Mouse (Mus musculus): ENCODE measurements around the gene Fam151a. TPM values are rescaled to one million over a fixed set of nuclear protein-coding genes. Genes with fewer than 3 reads are reported as not detected.
"Not testable (repeated sequence)": the region's sequence is repeated elsewhere in the genome, so short reads cannot be mapped to it uniquely, and the experiment has no call there.

Fam151a gene
- not detected for total RNA-seq (2018; cell fraction: chromatin; rRNA removed)
- not detected for total RNA-seq (2018; cell fraction: cytosol; rRNA removed)
- not detected for total RNA-seq (2018; cell fraction: nucleus; rRNA removed)
- not detected in 3 replicates for polyA plus RNA-seq (2018)

DNA sequence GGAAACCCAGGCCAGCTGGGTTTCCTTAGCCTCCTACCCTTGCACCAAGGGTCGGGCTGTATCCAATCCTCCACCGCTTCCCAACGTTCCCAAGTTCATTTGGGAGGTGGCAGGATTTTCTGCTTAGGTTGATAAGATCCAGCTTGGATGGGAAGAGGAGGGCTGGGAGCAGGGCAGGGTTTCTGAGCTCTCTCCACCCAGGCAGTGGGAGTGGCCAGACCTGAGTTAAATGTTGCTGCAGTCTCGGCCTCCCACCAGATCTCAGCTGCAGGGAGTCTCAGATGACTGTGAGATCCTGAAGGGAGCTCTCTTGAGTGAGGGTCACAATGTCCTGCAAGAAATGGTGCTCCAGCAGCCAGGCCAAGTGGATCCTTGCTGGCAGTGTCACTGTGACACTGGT lies at the start of gene Fam151a:
Fam151a (plus strand) TSS at position 254 of the 400 bp plus-strand sequence.
- WGBS (ENCODE audit: missing documents): 91% methylated on average over 4 of the region's 4 CpGs
- Histone ChIP-seq H3K79me2 (ENCODE audit: inconsistent target) (no peaks in the 10 kb centered on the region), H3K27ac (no peak within 1 kb of the TSS), H3K36me3 (ENCODE audit: inconsistent target) (no peaks in the 10 kb centered on the region), H3K4me3 (ENCODE audit: inconsistent target) (no peak within 1 kb of the TSS)

GRCm38 (mm10) chr4:106688636-106689296 lies 44.9 kb upstream of the Fam151a start:
- Histone ChIP-seq H3K27ac (no peak overlapping the region), H3K36me3 (ENCODE audit: inconsistent target) (no peaks in the 10 kb centered on the region), H3K79me2 (ENCODE audit: inconsistent target) (no peaks in the 10 kb centered on the region), H3K4me3 (ENCODE audit: inconsistent target) (no peak overlapping the region)
- 57% methylated on average over 3 of the region's 3 CpGs for WGBS (ENCODE audit: missing documents)

- Histone ChIP-seq H3K79me2 (ENCODE audit: inconsistent target) (no peaks in the 10 kb centered on the region), H3K36me3 (ENCODE audit: inconsistent target) (no peaks in the 10 kb centered on the region), H3K27ac (no peak overlapping the region), H3K4me3 (ENCODE audit: inconsistent target) (no peak overlapping the region)
- WGBS (ENCODE audit: missing documents): 81% methylated on average over 15 of the region's 15 CpGs
Measured at GRCm38 (mm10) chr4:106693841-106694430, 39.8 kb upstream of the Fam151a start.

DNA sequence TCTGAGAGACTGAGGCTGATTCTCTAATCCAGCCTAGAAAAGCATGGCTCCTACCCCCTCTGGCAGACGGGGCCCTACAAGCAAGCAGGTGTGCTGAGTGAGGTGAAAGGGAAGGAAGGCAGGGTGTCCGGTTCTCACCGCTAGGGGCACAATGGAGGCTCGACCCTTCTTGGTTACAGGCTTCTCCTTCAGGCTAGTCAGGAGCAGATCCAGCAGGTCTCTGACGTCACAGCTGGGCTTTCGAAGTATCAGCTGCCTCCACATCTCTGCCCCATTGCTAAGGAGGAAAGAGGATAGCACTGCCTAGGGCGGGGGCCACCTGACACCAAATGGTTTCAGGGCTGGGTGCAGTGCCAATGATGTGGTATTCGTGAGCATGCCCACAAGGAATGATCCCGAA lies 33.7 kb upstream of the Fam151a start:
- Histone ChIP-seq H3K27ac (no peak overlapping the region), H3K79me2 (ENCODE audit: inconsistent target) (no peaks in the 10 kb centered on the region), H3K4me3 (ENCODE audit: inconsistent target) (no peak overlapping the region), H3K36me3 (ENCODE audit: inconsistent target) (no peaks in the 10 kb centered on the region)
- 22% methylated on average over 9 of the region's 9 CpGs for WGBS (ENCODE audit: missing documents)

DNA sequence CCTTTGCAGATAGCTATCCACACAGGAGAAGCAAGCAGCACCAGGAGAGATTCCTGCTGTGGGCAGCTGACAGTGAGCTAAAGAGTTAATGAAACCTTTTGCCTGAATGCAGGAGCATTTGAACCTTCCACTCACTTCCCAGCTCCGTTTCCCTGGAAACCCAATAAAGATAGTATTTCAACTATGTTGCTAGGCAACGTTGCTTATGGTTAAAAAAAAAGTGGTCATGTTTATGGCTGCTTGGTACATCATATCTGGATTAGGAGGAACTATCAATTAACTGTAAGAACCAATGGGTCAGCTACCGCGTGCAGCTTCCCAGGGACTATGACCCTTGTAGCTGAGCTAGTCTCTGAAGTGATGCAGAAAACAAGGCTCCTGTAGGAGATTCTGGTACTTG lies 32.9 kb upstream of the Fam151a start:
- Histone ChIP-seq H3K36me3 (ENCODE audit: inconsistent target) (no peaks in the 10 kb centered on the region), H3K4me3 (ENCODE audit: inconsistent target) (no peak overlapping the region), H3K79me2 (ENCODE audit: inconsistent target) (no peaks in the 10 kb centered on the region), H3K27ac (no peak overlapping the region)
- 73% methylated on average over 4 of the region's 4 CpGs for WGBS (ENCODE audit: missing documents)

GRCm38 (mm10) chr4:106703956-106704355 lies 29.7 kb upstream of the Fam151a start:
- 80% methylated on average over 10 of the region's 10 CpGs for WGBS (ENCODE audit: missing documents)
- Histone ChIP-seq H3K27ac (no peak overlapping the region), H3K4me3 (ENCODE audit: inconsistent target) (no peak overlapping the region), H3K36me3 (ENCODE audit: inconsistent target) (no peaks in the 10 kb centered on the region), H3K79me2 (ENCODE audit: inconsistent target) (no peaks in the 10 kb centered on the region)

DNA sequence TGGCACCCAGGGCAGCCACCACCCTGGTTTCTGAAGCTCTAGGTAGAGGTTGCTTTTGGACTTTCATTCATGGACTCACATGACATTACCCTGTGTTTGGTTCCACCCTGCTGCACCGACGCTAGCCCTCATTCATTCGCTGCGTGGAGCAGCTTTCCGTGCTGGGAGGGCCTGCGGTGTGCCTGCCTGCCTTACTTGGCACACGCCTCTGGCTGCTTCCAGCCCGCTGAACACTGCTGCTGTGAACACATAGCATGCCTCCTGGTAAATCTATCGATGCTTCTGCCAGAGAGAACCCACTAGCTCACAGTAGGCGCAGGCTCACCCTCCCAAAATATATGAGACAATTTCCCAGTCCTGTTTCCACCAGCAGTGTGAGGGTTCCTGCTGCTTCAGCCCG lies 29.3 kb upstream of the Fam151a start:
- Histone ChIP-seq H3K79me2 (ENCODE audit: inconsistent target) (no peaks in the 10 kb centered on the region), H3K36me3 (ENCODE audit: inconsistent target) (no peaks in the 10 kb centered on the region), H3K27ac (no peak overlapping the region), H3K4me3 (ENCODE audit: inconsistent target) (no peak overlapping the region)
- 89% methylated on average over 11 of the region's 11 CpGs for WGBS (ENCODE audit: missing documents)

- WGBS (ENCODE audit: missing documents): 71% methylated on average over 8 of the region's 8 CpGs
- no peak overlapping the region for H3K27ac ChIP-seq
- H3K79me2 ChIP-seq (ENCODE audit: inconsistent target): no peaks in the 10 kb centered on the region
- no peaks in the 10 kb centered on the region for H3K36me3 ChIP-seq (ENCODE audit: inconsistent target)
- H3K4me3 ChIP-seq (ENCODE audit: inconsistent target): no peak overlapping the region
Measured at GRCm38 (mm10) chr4:106705096-106705665, 28.5 kb upstream of the Fam151a start.

GRCm38 (mm10) chr4:106707957-106708356 lies 25.7 kb upstream of the Fam151a start:
- no peaks in the 10 kb centered on the region for H3K36me3 ChIP-seq (ENCODE audit: inconsistent target)
- WGBS (ENCODE audit: missing documents): 41% methylated on average over 5 of the region's 5 CpGs
- no peaks in the 10 kb centered on the region for H3K79me2 ChIP-seq (ENCODE audit: inconsistent target)
- no peak overlapping the region for H3K4me3 ChIP-seq (ENCODE audit: inconsistent target)
- no peak overlapping the region for H3K27ac ChIP-seq

DNA sequence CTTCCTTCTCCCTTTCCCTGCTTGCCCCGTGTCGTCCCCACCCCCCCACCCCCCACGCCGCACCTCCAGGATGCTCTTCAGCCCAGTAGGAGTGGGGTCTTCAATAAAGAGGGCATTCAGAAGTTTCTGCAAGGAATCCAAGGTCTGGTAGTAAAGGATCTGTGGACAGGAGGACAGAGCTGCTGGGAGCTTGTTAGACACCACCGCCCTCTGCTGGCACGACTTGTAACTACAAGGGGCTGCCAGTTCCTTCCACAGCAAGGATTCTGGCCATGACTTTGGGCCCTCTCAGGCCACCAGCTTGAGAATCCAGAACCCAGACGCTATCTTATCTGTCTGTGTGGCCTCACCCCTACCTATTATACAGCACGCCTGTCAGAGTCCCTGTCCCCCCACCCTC lies 25.3 kb upstream of the Fam151a start:
- Histone ChIP-seq H3K4me3 (ENCODE audit: inconsistent target) (no peak overlapping the region), H3K27ac (no peak overlapping the region), H3K79me2 (ENCODE audit: inconsistent target) (no peaks in the 10 kb centered on the region), H3K36me3 (ENCODE audit: inconsistent target) (no peaks in the 10 kb centered on the region)
- 0% methylated on average over 7 of the region's 8 CpGs for WGBS (ENCODE audit: missing documents)

DNA sequence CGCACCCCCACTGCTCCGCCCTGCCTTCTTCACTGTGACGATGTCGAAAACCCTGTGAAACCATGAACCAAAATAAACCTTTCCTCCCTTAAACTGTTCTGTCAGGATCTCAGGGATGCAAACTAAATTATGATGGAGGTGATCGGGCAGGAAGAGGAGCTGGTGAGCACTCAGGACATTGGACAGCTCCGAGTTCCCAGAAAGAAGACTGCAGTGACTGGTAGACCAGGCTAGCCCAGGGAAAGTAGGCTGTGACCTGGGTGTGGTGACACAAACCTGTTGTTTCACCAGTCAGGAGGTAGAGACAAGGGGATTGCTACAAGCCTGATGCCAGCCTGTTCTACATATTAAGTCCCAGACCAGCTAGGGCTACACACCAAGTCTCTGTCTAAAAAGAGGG lies 20.1 kb upstream of the Fam151a start:
- Histone ChIP-seq H3K36me3 (ENCODE audit: inconsistent target) (no peaks in the 10 kb centered on the region), H3K4me3 (ENCODE audit: inconsistent target) (no peak overlapping the region), H3K79me2 (ENCODE audit: inconsistent target) (no peaks in the 10 kb centered on the region), H3K27ac (no peak overlapping the region)
- WGBS (ENCODE audit: missing documents): 86% methylated on average over 6 of the region's 6 CpGs

GRCm38 (mm10) chr4:106720631-106721030 lies 13.1 kb upstream of the Fam151a start:
- Histone ChIP-seq H3K36me3 (ENCODE audit: inconsistent target) (no peaks in the 10 kb centered on the region), H3K27ac (no peak overlapping the region), H3K79me2 (ENCODE audit: inconsistent target) (no peaks in the 10 kb centered on the region), H3K4me3 (ENCODE audit: inconsistent target) (no peak overlapping the region)
- WGBS (ENCODE audit: missing documents): 90% methylated on average over 4 of the region's 4 CpGs

- Histone ChIP-seq H3K27ac (no peak within 1 kb of the TSS), H3K79me2 (ENCODE audit: inconsistent target) (no peaks in the 10 kb centered on the region), H3K4me3 (ENCODE audit: inconsistent target) (no peak within 1 kb of the TSS), H3K36me3 (ENCODE audit: inconsistent target) (no peaks in the 10 kb centered on the region)
- 69% methylated on average over 7 of the region's 7 CpGs for WGBS (ENCODE audit: missing documents)
Measured at GRCm38 (mm10) chr4:106730814-106731213, 2.9 kb upstream of the Fam151a start, which contains the start of gene Mroh7. Mroh7 (minus strand) TSS chr4:106730925.

- WGBS (ENCODE audit: missing documents): 100% methylated on average over 1 of the region's 1 CpGs
- H3K79me2 ChIP-seq (ENCODE audit: inconsistent target); H3K27ac ChIP-seq; H3K4me3 ChIP-seq (ENCODE audit: inconsistent target); H3K36me3 ChIP-seq (ENCODE audit: inconsistent target): not testable (repeated sequence)
Measured at GRCm38 (mm10) chr4:106736884-106737283, 3.2 kb downstream of the Fam151a start.

DNA sequence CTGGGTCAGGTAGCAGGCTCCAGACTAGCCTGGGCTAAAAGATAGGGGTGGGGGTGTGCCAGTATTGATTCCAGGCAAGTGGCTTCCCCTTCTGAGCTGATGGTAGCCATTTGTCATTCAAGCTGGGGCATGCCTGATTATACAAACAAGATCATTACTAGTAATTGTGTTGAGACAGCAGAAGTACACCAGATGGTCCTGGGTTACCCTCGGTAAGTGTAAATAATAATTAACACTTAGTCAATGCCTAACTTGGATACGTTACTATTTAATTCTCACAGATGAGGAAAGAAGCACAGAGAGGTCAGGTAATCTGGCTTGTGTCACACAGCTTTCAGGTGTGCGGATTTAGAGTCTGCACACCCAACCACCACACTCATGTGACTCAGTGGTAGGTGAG lies 4.2 kb downstream of the Fam151a start:
- no peaks in the 10 kb centered on the region for H3K36me3 ChIP-seq (ENCODE audit: inconsistent target)
- H3K27ac ChIP-seq: no peak overlapping the region
- no peak overlapping the region for H3K4me3 ChIP-seq (ENCODE audit: inconsistent target)
- WGBS (ENCODE audit: missing documents): 90% methylated on average over 3 of the region's 3 CpGs
- no peaks in the 10 kb centered on the region for H3K79me2 ChIP-seq (ENCODE audit: inconsistent target)

Measured in macrophage (primary cell).